Mouse (Mus musculus): ENCODE results near the gene Alb.
A peak's percentile ranks its signal among the peaks of the same experiment; 100 is the strongest.

The Alb gene

GRCm38 (mm10) chr5:90460619-90461018 lies at the start of gene Alb:
Gene Alb (plus strand): TSS chr5:90460897.
- DNase-seq: no peak

DNA sequence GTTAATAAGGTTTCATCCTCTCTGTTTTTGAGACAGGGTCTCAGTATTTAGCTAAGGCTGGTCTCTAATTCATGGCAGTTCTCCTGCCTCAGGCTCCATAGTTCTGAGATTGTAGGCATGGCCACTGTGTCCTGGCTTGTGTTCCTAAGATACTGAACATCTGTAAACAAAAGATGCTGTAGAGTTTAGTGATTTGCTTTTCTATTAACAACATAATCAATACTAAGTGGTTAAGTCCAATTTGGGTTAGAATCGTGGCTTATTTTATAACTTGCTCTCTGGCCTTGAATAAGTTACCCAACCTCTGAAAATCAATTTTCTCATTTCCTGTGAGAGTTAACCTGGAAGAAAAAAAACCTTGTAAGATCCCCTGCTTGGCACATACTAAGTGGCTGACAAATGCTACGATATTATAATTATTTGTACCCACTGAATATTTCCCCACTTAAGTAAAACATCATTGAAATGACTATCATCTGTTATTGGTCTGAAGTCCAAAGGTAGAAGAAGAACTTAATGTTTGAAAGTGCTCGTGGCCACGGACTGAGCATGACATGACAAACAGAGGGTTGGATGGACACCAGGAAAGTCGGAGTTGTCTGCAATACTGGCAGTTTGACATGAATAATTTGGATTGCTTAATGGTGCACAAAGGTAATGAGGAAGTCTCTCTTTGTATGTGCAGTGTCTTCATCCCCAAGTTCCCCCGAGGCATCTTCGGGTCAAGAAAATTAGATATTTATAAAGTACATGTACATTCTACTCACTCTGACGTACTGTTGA lies 46.4 kb upstream of the Alb start:
- no peak for DNase-seq

GRCm38 (mm10) chr5:90414925-90415295 lies 45.8 kb upstream of the Alb start:
- no peak for DNase-seq

- no peak for DNase-seq
Observed at GRCm38 (mm10) chr5:90424625-90425024, 36.1 kb upstream of the Alb start.

DNA sequence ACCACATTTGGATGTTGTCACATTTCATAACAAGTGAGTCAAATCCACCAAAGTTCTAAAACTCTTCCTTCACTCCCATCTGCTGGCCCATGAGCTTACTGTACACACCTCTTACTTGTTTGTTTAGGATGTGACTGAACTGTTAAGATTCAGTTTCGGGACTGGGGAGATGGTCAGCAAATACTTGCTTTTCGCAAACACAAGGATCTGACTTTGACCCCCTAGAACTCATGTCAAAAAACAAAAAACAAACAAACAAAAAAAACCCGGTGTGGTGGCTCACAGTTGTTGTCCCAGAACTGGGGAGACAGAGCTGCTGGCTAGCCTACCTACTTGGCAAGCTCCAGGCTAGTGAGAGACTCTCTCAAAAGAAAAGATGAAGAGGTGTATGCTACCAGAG lies 35.5 kb upstream of the Alb start:
- DNase-seq: no peak

DNA sequence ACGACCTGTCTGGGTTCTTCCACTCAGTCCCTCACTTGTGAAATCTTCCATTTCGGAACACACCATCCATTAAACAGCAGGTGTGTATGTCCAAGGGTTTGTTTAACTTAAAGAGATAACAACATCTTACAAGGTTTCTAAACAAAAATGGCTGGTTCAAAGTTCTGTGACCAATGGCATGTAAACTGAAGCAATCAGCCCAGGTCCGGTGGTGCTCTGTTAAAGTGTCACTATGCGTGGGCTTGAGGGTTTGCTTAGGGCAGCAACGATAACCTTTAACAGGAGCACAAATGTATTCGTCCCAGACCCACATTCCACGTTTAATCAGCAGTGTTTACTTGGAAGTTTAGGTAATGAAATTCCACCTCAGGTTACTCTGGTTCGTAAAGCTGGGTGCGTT lies 29.6 kb upstream of the Alb start:
- no peak for DNase-seq

GRCm38 (mm10) chr5:90439157-90439556 lies 21.5 kb upstream of the Alb start:
- DNase-seq: no peak

DNA sequence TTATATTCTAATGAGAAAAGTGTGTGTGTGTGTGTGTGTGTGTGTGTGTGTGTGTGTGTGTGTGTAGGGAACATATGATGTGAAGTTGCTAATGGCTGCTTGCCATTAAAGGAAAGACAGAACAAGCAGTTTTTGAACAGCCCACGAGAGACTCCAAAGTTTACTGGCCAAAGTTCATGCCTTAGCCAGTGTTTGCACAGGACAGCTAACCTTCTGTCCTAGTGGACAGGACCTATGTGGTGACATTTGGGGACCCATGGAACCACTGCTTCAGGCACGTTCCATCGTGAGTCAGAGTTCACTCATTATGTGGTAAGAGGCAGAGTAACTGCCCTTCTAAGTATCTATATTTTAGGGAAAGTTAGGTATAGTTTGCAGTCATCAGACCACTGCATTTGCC lies 13.1 kb upstream of the Alb start:
- peak in 1 of 2 experiments; percentile 2 for DNase-seq

DNA sequence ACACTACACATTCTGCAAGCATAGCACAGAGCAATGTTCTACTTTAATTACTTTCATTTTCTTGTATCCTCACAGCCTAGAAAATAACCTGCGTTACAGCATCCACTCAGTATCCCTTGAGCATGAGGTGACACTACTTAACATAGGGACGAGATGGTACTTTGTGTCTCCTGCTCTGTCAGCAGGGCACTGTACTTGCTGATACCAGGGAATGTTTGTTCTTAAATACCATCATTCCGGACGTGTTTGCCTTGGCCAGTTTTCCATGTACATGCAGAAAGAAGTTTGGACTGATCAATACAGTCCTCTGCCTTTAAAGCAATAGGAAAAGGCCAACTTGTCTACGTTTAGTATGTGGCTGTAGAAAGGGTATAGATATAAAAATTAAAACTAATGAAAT lies 10.7 kb upstream of the Alb start:
- DNase-seq: no peak

GRCm38 (mm10) chr5:90452711-90453110 lies 8.0 kb upstream of the Alb start:
- DNase-seq: no peak

DNA sequence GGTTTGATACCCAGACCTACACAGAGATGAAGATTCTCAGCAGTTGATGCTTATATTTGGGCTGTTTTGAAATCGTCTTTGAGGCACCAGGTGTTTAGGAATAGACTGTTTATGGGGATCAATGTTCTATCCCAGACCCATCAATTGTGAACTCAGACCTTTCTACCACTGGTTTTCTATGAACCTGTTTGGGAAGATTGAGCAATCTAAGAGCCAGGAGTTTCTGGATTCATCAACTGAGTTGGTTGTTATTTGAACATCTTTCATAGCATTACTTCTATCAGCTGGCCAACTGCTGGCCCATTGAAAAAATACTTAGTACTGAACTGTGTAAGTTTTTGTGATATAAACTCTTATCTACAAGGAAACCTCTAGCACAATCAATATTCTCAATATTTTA lies 3.5 kb upstream of the Alb start:
- DNase-seq: no peak

DNA sequence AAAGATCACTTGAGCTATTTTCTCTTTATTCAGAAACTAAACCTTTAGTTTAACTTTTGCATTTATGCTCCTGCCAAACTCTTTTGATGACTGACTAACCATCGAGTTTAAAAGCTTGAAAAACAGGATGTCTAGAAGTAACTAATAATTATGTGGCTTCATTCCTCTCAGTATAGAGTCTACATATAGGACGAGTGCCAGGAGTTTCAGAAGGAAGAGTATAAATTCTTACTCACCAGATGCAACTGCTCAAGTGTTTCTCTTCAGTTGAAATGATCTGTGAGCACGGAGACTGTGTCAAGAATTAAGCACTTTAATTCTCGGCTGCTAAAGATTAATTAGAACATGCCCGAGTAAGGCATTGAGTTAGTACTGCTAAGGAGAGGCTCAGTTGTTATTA lies 2.0 kb upstream of the Alb start:
- DNase-seq: no peak

GRCm38 (mm10) chr5:90466806-90467205 lies 6.1 kb downstream of the Alb start:
- DNase-seq: peak in 1 of 2 experiments; percentile 2

DNA sequence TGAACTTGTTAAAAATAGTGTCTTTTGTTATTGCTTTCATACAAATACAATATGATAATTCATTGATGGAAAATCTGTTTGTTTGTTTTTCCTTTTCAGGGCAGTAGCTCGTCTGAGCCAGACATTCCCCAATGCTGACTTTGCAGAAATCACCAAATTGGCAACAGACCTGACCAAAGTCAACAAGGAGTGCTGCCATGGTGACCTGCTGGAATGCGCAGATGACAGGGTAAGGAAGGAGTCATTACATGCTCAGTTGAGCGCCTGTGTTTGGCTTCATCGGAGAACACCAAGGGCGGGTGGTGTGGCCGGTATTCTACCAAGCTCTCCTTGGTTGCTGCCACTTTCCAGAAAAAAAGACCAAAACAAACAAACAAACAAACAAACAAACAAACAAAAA lies 6.5 kb downstream of the Alb start:
- peak; percentile 56 to 66 for DNase-seq

DNA sequence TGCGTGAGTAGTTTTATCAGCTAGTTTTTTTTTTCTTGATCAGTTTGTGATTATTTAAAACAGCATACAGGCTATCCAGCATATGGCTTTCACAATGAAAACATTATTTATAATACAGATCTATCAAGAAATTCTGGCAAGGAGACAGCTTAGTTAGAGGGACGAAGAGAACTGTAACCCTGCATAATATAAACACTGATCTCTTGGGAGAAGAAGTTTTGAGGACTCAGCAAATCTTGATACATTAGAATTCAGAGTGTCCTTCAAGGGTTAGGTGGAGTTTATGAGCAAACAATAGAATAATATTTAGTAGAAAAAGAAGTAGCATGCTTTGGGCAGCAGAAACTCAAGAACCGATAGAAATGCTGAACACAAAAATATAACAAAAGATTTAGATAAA lies 10.1 kb downstream of the Alb start:
- DNase-seq: no peak

GRCm38 (mm10) chr5:90473902-90474301 lies 13.2 kb downstream of the Alb start:
- no peak for DNase-seq

DNA sequence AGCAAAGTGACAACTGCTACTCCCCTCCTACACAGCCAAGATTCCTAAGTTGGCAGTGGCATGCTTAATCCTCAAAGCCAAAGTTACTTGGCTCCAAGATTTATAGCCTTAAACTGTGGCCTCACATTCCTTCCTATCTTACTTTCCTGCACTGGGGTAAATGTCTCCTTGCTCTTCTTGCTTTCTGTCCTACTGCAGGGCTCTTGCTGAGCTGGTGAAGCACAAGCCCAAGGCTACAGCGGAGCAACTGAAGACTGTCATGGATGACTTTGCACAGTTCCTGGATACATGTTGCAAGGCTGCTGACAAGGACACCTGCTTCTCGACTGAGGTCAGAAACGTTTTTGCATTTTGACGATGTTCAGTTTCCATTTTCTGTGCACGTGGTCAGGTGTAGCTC lies 13.7 kb downstream of the Alb start:
- no peak for DNase-seq

DNA sequence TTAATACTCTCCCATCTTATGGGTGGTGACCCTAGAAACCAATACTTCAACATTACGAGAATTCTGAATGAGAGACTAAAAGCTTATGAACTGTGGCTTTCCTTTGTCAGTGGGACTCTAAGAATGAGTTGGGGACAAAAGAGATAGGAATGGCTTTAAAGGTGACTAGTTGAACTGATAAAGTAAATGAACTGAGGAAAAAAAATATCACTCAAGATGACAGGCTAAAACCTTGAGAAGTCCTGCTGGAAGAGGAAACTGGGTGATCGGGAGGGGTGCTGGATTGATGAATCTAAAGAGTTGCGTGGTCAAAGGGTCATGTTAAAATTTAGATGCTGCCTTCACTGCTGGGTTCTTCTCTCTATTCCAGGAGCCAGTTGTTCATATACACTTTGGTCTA lies 16.0 kb downstream of the Alb start:
- DNase-seq: no peak

DNA sequence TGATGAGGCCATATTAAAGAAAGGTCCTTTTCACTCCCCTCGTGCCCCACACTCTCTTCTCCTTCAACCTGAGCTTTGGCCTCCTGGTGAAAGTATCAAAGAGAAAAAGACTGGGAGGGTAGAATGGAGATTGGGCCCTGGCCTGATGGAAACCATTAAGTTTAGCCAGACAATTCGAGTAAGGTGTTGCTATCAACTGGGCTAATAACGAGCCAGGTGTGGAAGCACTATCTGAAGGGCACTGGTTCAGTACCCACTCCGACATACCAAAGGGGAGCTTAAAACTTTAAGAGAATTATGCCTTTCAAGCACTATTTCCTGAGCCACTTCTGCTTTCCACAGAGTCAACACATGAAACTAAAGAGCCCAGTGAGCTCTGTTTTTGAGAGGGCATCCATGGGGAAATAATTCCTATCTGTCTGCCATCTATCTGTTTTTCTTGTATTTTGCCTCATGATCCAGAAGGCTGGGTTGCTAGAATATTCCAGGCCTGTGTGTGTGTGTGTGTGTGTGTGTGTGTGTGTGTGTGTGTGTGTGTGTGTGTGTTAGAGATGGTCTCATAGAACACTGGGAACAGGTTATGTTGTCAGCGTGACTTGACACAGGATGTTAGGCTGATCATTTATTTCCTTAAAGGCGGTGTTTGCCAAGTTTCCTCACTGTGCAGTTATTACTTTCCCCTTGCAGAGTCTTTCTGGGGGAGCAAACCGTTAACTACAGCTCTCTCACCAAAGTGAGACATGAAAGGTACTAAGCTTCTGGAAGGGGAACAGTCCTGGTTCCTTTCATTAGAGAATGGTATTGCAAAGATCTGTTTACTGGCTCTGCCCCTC lies 16.8 kb downstream of the Alb start:
- no peak for DNase-seq

DNA sequence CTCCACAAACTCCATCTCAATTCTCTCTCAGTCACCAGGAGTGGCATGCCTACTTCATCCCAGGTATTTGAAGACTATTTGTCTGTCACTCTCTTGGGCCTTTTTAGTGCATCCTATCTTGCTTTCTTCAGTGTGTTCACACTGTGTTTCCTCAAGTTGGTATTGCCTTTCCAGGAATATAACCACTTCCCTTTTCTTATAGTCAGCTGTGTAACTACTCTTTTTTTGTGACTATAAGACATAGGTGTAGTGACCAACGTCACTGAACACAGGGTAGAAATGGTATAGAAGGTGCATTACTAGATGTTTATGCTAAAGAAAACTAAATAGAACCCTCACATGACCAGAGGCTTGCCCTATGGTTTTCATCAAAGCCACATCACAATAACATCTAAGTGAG lies 18.2 kb downstream of the Alb start:
- DNase-seq: no peak

DNA sequence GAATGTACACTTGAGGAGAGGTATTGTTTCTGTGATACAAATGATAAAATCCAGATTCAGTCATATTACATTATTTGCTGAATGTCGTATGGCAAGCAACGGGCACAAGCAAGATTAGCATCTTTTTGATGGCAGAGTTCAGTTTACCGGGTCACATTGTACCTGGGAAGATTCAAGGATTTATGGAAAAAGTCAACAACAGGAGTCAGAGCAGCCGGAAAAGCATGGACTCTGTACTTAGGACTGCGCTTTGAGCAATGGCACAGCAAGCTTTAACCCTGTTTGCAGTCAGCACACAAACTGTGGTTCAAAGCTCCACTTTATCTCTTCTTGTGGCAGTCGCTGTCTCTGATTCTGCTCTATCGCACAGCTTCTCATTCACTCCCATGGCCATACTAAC lies 24.9 kb downstream of the Alb start:
- DNase-seq: no peak

- DNase-seq: no peak
Observed at GRCm38 (mm10) chr5:90488323-90488722, 27.6 kb downstream of the Alb start.

DNA sequence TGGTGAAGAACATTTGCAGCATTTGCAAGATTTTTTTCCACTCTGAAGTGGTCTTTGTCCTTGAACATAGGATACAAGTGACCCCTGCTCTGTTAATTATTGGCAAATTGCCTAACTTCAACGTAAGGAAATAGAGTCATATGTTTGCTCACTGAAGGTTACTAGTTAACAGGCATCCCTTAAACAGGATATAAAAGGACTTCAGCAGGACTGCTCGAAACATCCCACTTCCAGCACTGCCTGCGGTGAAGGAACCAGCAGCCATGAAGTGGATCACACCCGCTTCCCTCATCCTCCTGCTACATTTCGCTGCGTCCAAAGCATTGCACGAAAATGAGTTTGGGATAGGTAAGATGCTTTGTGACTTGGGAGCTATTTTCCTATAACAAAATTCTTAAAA lies 29.8 kb downstream of the Alb start, which contains the start of gene Afp:
TSS of gene Afp (plus strand) at position 220 of the 400 bp plus-strand sequence.
- no peak for DNase-seq

GRCm38 (mm10) chr5:90492440-90492839 lies 31.7 kb downstream of the Alb start:
- no peak for DNase-seq

Data from kidney, postnatal 4 days (tissue).